In the genomic region with DNA sequence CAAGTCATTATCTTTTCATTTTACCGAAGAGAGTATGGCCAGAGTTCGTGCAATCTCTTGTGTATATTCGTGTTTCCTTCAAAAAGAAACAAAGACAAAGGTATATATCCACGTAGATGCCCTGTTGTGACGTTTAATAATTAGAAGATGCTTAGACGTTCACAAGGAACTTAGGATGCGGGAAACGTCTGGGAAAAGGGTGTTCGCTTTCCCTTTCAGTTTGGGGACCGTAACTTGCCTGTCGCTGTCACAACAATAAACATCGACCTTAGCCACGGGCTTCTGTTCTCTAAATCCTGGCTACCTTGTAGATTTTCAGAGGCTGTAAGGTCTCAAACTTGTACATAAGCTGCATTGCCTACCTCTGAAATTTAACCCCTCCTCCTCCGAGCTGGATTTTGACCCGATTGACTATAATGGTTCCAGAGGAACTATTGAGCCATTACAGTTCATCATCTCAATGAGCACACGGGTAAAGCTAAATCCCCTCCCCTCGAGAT, we compare ENCODE assay signal across 9 mouse cellular contexts. TPM values are rescaled to one million over a fixed set of nuclear protein-coding genes. Genes with fewer than 3 reads are reported as not detected.
A peak's percentile ranks its signal among the peaks of the same experiment; 100 is the strongest.
DNase-seq lines count a peak whose midpoint lies in the region; ATAC-seq lines count a peak whose summit lies in the region.
"Had no signal": no experiment of that assay in that cellular context is flagged by ENCODE, and none has a peak within 500 bp of the region (broad histone marks: within the 10 kb centered on the region; RNA-seq: fewer than 3 reads in every experiment).

No protein-coding gene starts in this region.

- ATAC-seq in kidney, embryonic 15.5 days (replicated peaks; ENCODE audit: low FRiP score) = no peak
- ATAC-seq in forebrain, embryonic 12.5 days (ENCODE audit: low FRiP score) = no peak
- no peak for ATAC-seq in neural tube, embryonic 13.5 days (ENCODE audit: low read depth)

- H3K4me1 ChIP-seq in kidney, embryonic 15.5 days = peaks cover 28% of the 10 kb centered on the region
- H3K4me1 ChIP-seq in forebrain, embryonic 12.5 days = peaks cover 24% of the 10 kb centered on the region
- peaks cover 47% of the 10 kb centered on the region for H3K4me1 ChIP-seq in limb, embryonic 10.5 days
- H3K4me1 ChIP-seq in neural tube, embryonic 13.5 days (replicated peaks) = peaks cover 21% of the 10 kb centered on the region

- WGBS in kidney, embryonic 15.5 days = under 1% methylated on average over 17 of the region's 17 CpGs
- WGBS in forebrain, embryonic 12.5 days = under 1% methylated on average over 17 of the region's 17 CpGs
- WGBS in limb, embryonic 10.5 days = under 1% methylated on average over 17 of the region's 17 CpGs
- WGBS in neural tube, embryonic 13.5 days = under 1% methylated on average over 17 of the region's 17 CpGs

- H3K9me3 ChIP-seq in kidney, embryonic 15.5 days (replicated peaks) = no peaks in the 10 kb centered on the region
- H3K9me3 ChIP-seq in forebrain, embryonic 12.5 days = no peaks in the 10 kb centered on the region
- no peaks in the 10 kb centered on the region for H3K9me3 ChIP-seq in limb, embryonic 10.5 days (replicated peaks)
- H3K9me3 ChIP-seq in neural tube, embryonic 13.5 days = no peaks in the 10 kb centered on the region

- peak overlapping the region; percentile 46 for H3K4me3 ChIP-seq in kidney, embryonic 15.5 days (replicated peaks)
- H3K4me3 ChIP-seq in forebrain, embryonic 12.5 days (replicated peaks) = peak overlapping the region; percentile 33
- H3K4me3 ChIP-seq in limb, embryonic 10.5 days = peak overlapping the region; percentile 49
- peak overlapping the region; percentile 26 for H3K4me3 ChIP-seq in neural tube, embryonic 13.5 days

- H3K27me3 ChIP-seq in kidney, embryonic 15.5 days = peaks cover 54% of the 10 kb centered on the region
- peaks cover 70% of the 10 kb centered on the region for H3K27me3 ChIP-seq in forebrain, embryonic 12.5 days
- peaks cover 57% of the 10 kb centered on the region for H3K27me3 ChIP-seq in limb, embryonic 10.5 days (ENCODE audit: low read depth, poor library complexity, severe bottlenecking)
- peaks cover 80% of the 10 kb centered on the region for H3K27me3 ChIP-seq in neural tube, embryonic 13.5 days

- no peak overlapping the region for H3K27ac ChIP-seq in kidney, embryonic 15.5 days
- H3K27ac ChIP-seq in forebrain, embryonic 12.5 days = no peak overlapping the region
- peak overlapping the region; percentile 77 for H3K27ac ChIP-seq in limb, embryonic 10.5 days
- no peak overlapping the region for H3K27ac ChIP-seq in neural tube, embryonic 13.5 days (replicated peaks)

- peak overlapping the region; percentile 32; the same call in 1 of the 2 replicates for H3K9ac ChIP-seq in kidney, embryonic 15.5 days
- no peak overlapping the region for H3K9ac ChIP-seq in forebrain, embryonic 12.5 days
- no peak overlapping the region for H3K9ac ChIP-seq in neural tube, embryonic 13.5 days

- peak overlapping the region; percentile 82 for H3K4me2 ChIP-seq in kidney, embryonic 15.5 days
- H3K4me2 ChIP-seq in forebrain, embryonic 12.5 days = peak overlapping the region; percentile 62
- peak overlapping the region; percentile 53 for H3K4me2 ChIP-seq in neural tube, embryonic 13.5 days

- no peak for DNase-seq in kidney, postnatal 36 days
- DNase-seq in limb, embryonic 10.5 days (ENCODE audit: low spot score) = no peak
- DNase-seq in layer of hippocampus, postnatal 14 days (ENCODE audit: low spot score in 2 of 2) = no peak
- no peak for DNase-seq in urinary bladder, adult 18-20 months (ENCODE audit: low spot score in 2 of 2)
- no peak for DNase-seq in kidney, adult 11 months

- H3K36me3 ChIP-seq in kidney, embryonic 15.5 days = no peaks in the 10 kb centered on the region
- H3K36me3 ChIP-seq in forebrain, embryonic 12.5 days (replicated peaks) = no peaks in the 10 kb centered on the region
- H3K36me3 ChIP-seq in limb, embryonic 10.5 days = no peaks in the 10 kb centered on the region
- no peaks in the 10 kb centered on the region for H3K36me3 ChIP-seq in neural tube, embryonic 13.5 days

RNA-seq across cellular contexts. Expression of gene Osr1, which starts 0.6 kb away (rescaled TPM):
- polyA plus RNA-seq in kidney, embryonic 15.5 days (2015; fragmentation: Nextera tagmentation; extraction: Ambion mirVana) = 30.4 and 35.7 TPM in 2 replicates
- 6.5 and 9.0 TPM in 2 replicates for polyA plus RNA-seq in forebrain, embryonic 12.5 days (2016; fragmentation: Nextera tagmentation; extraction: Ambion mirVana)
- polyA plus RNA-seq in limb, embryonic 10.5 days (2016; fragmentation: Nextera tagmentation; extraction: Ambion mirVana) = 21.3 and 38.3 TPM in 2 replicates
- 12.3 and 15.7 TPM in 2 replicates for polyA plus RNA-seq in neural tube, embryonic 13.5 days (2015; fragmentation: Nextera tagmentation; extraction: Ambion mirVana)
- 1 to 10 TPM; 8.2 to 9.2 TPM for total RNA-seq in layer of hippocampus, postnatal 14 days (2021)
- total RNA-seq: monocyte, adult 5-6 weeks had no signal
